Mouse (Mus musculus) embryonic facial prominence, embryonic 12.5 days (tissue): ENCODE measurements around the gene Malrd1. TPM values are rescaled to one million over a fixed set of nuclear protein-coding genes. Genes with fewer than 3 reads are reported as not detected.

Experiments
- ATAC-seq: fragments of 200-750 bp; cut with Nextera tagmentation; 2 replicates; pipeline ENCODE4 v1.8.0; 2017; ENCODE audit not compliant: insufficient number of reproducible peaks, insufficient read depth, low FRiP score, low TSS enrichment
- H3K27ac ChIP-seq: fragments of 300-500 bp; sonication (generic); 2 replicates; pipeline ENCODE4 v1.5.1; 2016; ENCODE audit warnings: mild to moderate bottlenecking
- H3K27me3 ChIP-seq: fragments of 300-500 bp; sonication (generic); 2 replicates; pipeline ENCODE4 v1.6.1; 2016; ENCODE audit warnings: mild to moderate bottlenecking, moderate library complexity
- H3K36me3 ChIP-seq: fragments of 300-500 bp; sonication (generic); 2 replicates; pipeline ENCODE4 v1.6.1; 2016; ENCODE audit warnings: mild to moderate bottlenecking
- H3K4me1 ChIP-seq: fragments of 300-500 bp; sonication (generic); 2 replicates; pipeline ENCODE4 v1.6.1; 2016
- H3K4me2 ChIP-seq: fragments of 300-500 bp; sonication (generic); replicated peaks from 2 replicates; pipeline ENCODE4 v1.6.1; 2016; ENCODE audit warnings: mild to moderate bottlenecking, moderate library complexity
- H3K4me3 ChIP-seq: fragments of 300-500 bp; sonication (generic); 2 replicates; pipeline ENCODE4 v1.5.1; 2016; ENCODE audit warnings: mild to moderate bottlenecking
- H3K9ac ChIP-seq: fragments of 300-500 bp; sonication (generic); 2 replicates; pipeline ENCODE4 v1.6.1; 2016; ENCODE audit warnings: mild to moderate bottlenecking, moderate library complexity
- H3K9me3 ChIP-seq: fragments of 300-500 bp; sonication (generic); 2 replicates; pipeline ENCODE4 v1.6.1; 2016; ENCODE audit warnings: mild to moderate bottlenecking, moderate library complexity
- WGBS: fragments of 180-500 bp; shearing (Covaris S2); methylation state at CpG from one replicate; pipeline ENCODE4 v1.1.7; 2016; 5-methylcytosine and 5-hydroxymethylcytosine counted together
- polyA plus RNA-seq: library from polyadenylated mRNA; unstranded; fragments of >200 nt; fragmentation: Nextera tagmentation; extraction: Ambion mirVana; gene quantifications from 2 replicates; pipeline ENCODE4 v1.2.1, GENCODE M21; 2016

Gene Malrd1
- polyA plus RNA-seq, 1 experiment from 2014 or later = not detected

DNA sequence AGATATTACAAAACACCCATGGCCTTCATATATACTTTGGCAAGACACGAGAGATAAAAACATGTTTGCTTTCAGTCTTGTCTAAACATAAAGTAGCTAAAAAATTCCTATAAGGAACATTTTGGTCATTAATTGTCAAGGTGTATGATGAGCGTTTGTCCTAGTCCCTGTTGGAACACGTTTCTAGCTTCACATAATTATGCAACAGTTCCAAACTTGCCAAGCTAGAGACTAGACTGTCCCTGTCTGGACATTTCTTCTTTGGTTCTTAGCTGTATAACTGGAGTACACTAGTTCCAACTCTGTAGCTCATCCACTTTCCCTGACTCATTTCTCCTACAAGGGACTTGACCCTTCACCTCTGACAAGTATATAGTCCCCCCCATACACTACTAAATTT, 687.8 kb downstream of the Malrd1 start:
- no peak for ATAC-seq

GRCm38 (mm10) chr2:16228187-16228832, 702.0 kb downstream of the Malrd1 start:
- no peaks in the 10 kb centered on the region for H3K9me3 ChIP-seq
- no peak overlapping the region for H3K27ac ChIP-seq
- H3K36me3 ChIP-seq = no peaks in the 10 kb centered on the region
- H3K4me3 ChIP-seq = no peak overlapping the region
- no peak overlapping the region for H3K4me2 ChIP-seq
- no peaks in the 10 kb centered on the region for H3K4me1 ChIP-seq
- H3K9ac ChIP-seq = no peak overlapping the region
- no peak for ATAC-seq
- no peaks in the 10 kb centered on the region for H3K27me3 ChIP-seq
- 84% methylated on average over 1 of the region's 1 CpGs for WGBS

More for the DNA sequence above, 687.8 kb downstream of the Malrd1 start:
- H3K4me2 ChIP-seq = no peak overlapping the region
- no peaks in the 10 kb centered on the region for H3K4me1 ChIP-seq
- H3K27me3 ChIP-seq = no peaks in the 10 kb centered on the region
- 79% methylated on average over 3 of the region's 3 CpGs for WGBS
- no peak overlapping the region for H3K4me3 ChIP-seq
- no peaks in the 10 kb centered on the region for H3K36me3 ChIP-seq
- H3K9ac ChIP-seq = no peak overlapping the region
- no peak overlapping the region for H3K27ac ChIP-seq
- no peaks in the 10 kb centered on the region for H3K9me3 ChIP-seq

GRCm38 (mm10) chr2:16240861-16241260, 714.6 kb downstream of the Malrd1 start:
- no peak overlapping the region for H3K4me3 ChIP-seq
- H3K9me3 ChIP-seq = no peaks in the 10 kb centered on the region
- no peaks in the 10 kb centered on the region for H3K4me1 ChIP-seq
- ATAC-seq = 0 out of 2 replicates have a peak, but pooled peaks have one; percentile 3
- no peak overlapping the region for H3K9ac ChIP-seq
- 35% methylated on average over 1 of the region's 1 CpGs for WGBS
- no peak overlapping the region for H3K27ac ChIP-seq
- H3K27me3 ChIP-seq = no peaks in the 10 kb centered on the region
- H3K4me2 ChIP-seq = no peak overlapping the region
- H3K36me3 ChIP-seq = no peaks in the 10 kb centered on the region

GRCm38 (mm10) chr2:16243097-16243496, 716.8 kb downstream of the Malrd1 start:
- Histone ChIP-seq H3K27ac (no peak overlapping the region), H3K9ac (no peak overlapping the region), H3K4me2 (no peak overlapping the region), H3K4me1 (no peaks in the 10 kb centered on the region), H3K9me3 (no peaks in the 10 kb centered on the region), H3K27me3 (no peaks in the 10 kb centered on the region), H3K4me3 (no peak overlapping the region), H3K36me3 (no peaks in the 10 kb centered on the region)
- 53% methylated on average over 2 of the region's 2 CpGs for WGBS
- no peak for ATAC-seq

DNA sequence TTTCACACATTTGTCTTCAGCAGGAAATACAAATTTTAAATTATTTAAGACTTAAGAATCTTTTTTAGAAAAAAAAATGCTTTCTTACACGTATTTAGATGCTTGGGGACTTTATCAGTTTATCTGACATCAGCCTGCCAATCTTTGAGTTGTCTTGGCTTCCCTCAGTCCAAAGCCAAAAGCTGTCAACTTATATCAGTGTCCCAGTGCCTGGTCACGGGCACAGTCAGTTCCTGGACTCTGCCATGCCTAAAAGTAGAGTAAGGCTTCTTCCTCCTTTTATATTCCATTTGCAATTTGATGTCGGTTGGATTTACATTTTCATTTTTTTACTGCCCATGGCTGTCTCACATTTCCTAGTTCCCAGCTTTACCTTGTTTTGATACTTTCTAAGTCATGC, 722.6 kb downstream of the Malrd1 start:
- no peak overlapping the region for H3K27ac ChIP-seq
- no peak overlapping the region for H3K4me2 ChIP-seq
- no peaks in the 10 kb centered on the region for H3K9me3 ChIP-seq
- H3K4me3 ChIP-seq = no peak overlapping the region
- ATAC-seq = no peak
- no peaks in the 10 kb centered on the region for H3K27me3 ChIP-seq
- WGBS = 66% methylated on average over 3 of the region's 3 CpGs
- no peaks in the 10 kb centered on the region for H3K36me3 ChIP-seq
- no peaks in the 10 kb centered on the region for H3K4me1 ChIP-seq
- H3K9ac ChIP-seq = no peak overlapping the region

DNA sequence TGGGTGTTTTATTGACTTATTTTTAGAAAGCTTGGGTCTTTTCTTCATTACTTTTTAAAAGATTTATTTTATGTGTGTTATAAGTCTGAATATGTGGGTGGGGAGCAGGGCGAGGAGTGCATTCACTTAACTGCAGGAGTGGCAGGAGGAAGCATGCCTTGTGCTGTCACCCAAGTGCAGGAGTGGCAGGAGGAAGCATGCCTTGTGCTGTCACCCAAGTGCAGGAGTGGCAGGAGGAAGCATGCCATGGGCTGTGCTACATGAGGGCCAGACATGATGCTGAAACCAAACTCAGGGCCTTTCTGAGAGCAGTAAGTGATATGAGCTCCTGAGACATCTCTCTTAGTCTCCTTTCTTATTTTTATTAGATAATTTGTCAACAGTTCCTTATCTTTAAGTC, 726.0 kb downstream of the Malrd1 start:
- Histone ChIP-seq H3K9me3 (no peaks in the 10 kb centered on the region), H3K27ac (no peak overlapping the region), H3K4me1 (no peaks in the 10 kb centered on the region), H3K36me3 (no peaks in the 10 kb centered on the region), H3K4me3 (no peak overlapping the region), H3K27me3 (no peaks in the 10 kb centered on the region), H3K4me2 (no peak overlapping the region), H3K9ac (no peak overlapping the region)
- no peak for ATAC-seq
- 78% methylated on average over 1 of the region's 1 CpGs for WGBS
